Mouse (Mus musculus): ENCODE results near the gene Ncam2.

Ncam2 gene

GRCm38 (mm10) chr16:81651550-81651949, 451.1 kb downstream of the Ncam2 start:
- no peak for DNase-seq (ENCODE audit: low spot score in 2 of 2)

- no peak for DNase-seq (ENCODE audit: low spot score in 2 of 2)
Observed at GRCm38 (mm10) chr16:81656550-81656949, 456.1 kb downstream of the Ncam2 start.

GRCm38 (mm10) chr16:81673866-81674265, 473.4 kb downstream of the Ncam2 start:
- DNase-seq (ENCODE audit: low spot score in 2 of 2) = no peak

GRCm38 (mm10) chr16:81675546-81675945, 475.0 kb downstream of the Ncam2 start:
- no peak for DNase-seq (ENCODE audit: low spot score in 2 of 2)
